Mouse (Mus musculus) layer of hippocampus, postnatal 36 days (tissue): ENCODE measurements around the gene Rp2. TPM values are rescaled to one million over a fixed set of nuclear protein-coding genes. Genes with fewer than 3 reads are reported as not detected.
A peak's percentile ranks its signal among the peaks of the same experiment; 100 is the strongest.
"Not testable (repeated sequence)": the region's sequence is repeated elsewhere in the genome, so short reads cannot be mapped to it uniquely, and the experiment has no call there.

Experiments used
- DNase-seq, 2 experiments: peaks; one replicate each; pipeline ENCODE4 v3.0.0; 2022
- total RNA-seq, 2 experiments: library from RNA; stranded (reverse); gene quantifications; 2 replicates each; pipeline ENCODE4 v1.2.3; 2021

Rp2 gene
- total RNA-seq, result 10 to 100 TPM; 18.1 TPM

DNA sequence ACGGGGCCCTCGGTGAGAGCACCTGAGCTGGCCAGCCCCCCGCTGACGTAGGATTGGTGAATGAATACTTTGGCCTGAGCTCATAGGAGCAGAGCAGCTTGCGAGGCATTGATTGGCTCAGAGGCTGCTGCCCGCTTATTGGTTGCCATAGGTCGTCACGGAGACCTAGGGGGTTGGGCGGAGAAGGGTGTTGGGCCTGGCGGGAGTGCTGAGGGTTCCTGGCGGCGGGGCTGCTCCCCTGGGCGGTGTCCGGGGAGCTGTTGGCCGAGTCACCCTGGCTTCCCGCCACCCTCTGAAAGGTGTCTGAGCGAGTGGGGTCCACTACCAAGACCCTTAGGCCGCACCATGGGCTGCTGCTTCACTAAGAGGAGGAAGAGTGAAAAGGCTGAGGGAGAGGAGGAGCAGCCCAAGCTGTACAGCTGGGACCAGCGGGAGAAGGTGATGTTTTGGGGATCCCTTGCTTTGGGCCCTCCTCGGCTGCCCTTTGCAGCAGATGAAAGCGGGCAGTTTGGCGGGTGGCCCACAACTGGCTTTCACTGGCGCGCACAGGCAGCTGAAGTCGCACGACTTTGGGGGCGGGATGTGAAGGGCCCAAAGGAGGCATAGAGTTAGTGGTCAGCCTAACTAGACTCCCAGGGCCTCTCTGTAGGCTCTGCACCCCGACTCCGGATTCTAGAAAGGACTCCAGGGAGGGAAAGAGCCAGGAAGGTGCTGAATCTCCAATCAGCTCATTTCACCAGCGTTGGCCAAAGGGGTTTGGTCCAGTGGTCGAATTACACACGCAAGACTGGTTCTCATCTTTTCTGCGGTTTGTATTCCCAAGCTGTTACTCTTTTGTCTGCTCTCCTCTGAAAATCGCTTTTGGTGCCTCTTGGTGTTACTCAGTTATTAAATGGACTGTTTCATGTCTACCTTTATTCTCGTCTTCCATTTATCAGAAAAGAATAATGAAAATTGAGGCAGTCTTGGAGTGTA, at the start of gene Rp2:
Gene Rp2, plus strand, starts transcription at position 91 of the 975 bp plus-strand sequence.
- DNase-seq, result peak; percentile 71 to 74

- DNase-seq, result peak in 1 of 2 experiments; percentile 16
Measured at GRCm38 (mm10) chrX:20332756-20333155, 31.5 kb upstream of the Rp2 start.

GRCm38 (mm10) chrX:20335722-20336121, 28.6 kb upstream of the Rp2 start:
- DNase-seq, result peak; percentile 7 to 23

DNA sequence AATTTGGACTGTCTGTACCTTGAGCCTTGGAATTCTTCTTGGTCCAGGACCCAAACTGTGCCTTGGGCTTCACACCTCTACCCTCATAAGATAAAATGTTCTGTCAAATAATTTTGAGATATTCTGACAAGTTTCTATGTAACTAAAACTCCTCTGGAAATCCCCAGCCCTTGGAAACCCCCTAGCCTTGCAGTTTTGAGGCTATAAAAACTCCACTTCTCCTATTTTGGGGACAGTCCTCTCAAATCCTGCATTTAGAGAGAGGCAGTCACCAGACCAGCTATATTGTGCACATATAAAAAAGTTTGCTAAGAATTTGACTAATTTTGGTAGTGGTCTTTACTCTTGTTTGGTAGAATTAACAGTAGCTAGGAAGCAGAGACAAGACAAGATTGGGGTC, 19.3 kb upstream of the Rp2 start:
- no peak for DNase-seq

GRCm38 (mm10) chrX:20346355-20346754, 17.9 kb upstream of the Rp2 start:
- DNase-seq, result no peak

- not testable (repeated sequence) for DNase-seq
Measured at GRCm38 (mm10) chrX:20350241-20350640, 14.0 kb upstream of the Rp2 start.

DNA sequence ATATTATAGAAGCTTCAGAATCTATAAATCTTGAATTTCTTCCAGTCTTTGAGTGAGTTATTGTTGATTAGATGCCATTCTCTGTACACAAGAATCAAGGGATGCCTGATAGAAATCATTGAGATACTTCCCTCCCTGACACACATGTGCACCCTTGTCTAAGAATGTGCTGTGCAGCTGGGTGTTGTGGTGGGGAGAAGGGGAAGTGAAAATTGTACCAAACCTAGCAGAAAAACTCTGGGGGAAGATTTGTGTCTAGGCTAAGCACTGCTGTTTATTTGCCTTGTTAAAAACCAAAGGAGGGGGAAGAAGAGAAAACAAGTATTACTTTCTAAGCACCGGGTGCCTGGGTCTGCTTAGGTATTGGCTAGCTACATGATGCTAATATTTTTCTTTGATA, 9.0 kb upstream of the Rp2 start:
- DNase-seq, result no peak

GRCm38 (mm10) chrX:20356309-20356708, 8.0 kb upstream of the Rp2 start:
- DNase-seq, result no peak

GRCm38 (mm10) chrX:20366036-20366435, 1.8 kb downstream of the Rp2 start:
- no peak for DNase-seq

- no peak for DNase-seq
Measured at GRCm38 (mm10) chrX:20379347-20380014, 15.2 kb downstream of the Rp2 start.

DNA sequence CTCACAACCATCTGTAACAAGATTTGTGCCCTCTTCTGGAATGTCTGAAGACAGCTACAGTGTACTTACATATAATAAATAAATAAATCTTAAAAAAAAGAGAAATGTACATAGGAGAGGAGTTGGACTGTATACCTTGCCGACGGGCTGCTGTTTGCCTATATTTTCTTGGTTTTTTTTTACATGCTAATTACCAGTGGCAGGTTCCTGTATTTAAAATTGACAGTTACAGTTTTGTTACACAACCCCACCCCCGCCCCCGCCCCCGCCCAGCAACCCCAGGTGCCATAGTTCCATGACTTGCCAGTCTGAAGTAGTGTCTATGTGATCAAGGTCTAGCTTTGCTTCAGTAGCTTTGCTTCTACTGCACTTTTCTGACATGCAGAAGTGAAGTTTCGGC, 18.0 kb downstream of the Rp2 start:
- DNase-seq, result no peak

DNA sequence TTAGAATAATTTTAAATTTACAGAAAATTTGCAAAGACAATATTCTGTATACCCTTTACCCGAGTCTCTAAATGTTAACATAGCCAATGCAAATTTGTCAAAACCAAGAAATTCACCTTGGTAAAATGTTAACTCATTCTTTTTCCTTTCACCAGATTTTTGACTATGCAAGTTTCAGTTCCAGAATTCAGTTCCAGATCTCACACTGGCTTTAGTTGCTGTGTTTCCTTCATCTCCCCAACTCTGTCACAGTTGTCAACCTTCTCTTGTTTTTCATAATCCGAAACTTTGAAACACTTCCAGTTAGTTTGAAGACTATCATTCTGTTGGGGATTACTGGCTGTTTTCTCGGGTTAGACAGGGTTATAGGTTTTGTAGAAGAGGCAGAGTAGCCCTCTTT, 22.7 kb downstream of the Rp2 start:
- DNase-seq, result no peak

DNA sequence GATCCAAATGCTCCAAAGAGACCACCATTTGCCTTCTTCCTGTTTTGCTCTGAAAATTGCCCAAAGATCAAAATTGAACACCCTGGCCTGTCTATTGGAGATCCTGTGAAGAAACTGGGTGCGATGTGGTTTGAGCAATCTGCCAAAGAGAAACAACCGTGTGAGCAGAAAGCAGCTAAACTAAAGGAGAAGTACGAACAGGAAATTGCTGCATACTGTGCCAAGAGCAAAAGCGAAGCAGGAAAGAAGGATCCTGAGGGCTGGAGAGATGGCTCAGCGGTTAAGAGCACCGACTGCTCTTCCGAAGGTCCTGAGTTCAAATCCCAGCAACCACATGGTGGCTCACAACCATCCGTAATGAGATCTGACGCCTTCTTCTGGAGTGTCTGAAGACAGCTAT, 27.7 kb downstream of the Rp2 start:
- not testable (repeated sequence) for DNase-seq

DNA sequence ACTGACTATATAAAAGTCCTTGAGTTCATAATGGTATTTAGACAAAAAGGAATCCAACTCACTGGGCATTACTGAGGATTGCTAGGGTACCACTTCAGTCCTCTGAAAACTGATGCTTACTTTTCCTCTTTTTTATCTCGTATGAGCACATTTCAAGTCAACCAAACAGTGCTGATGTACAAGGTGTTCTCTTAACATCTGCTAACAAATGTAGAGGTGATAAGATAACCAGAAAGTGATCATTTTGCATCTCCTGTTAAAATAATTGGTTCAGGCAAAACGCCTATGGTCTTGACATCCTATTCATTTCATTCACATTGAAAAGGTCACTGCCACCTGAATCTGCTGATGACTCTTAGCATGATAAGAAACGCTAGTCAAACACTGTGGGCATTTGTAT, 28.7 kb downstream of the Rp2 start:
- no peak for DNase-seq

DNA sequence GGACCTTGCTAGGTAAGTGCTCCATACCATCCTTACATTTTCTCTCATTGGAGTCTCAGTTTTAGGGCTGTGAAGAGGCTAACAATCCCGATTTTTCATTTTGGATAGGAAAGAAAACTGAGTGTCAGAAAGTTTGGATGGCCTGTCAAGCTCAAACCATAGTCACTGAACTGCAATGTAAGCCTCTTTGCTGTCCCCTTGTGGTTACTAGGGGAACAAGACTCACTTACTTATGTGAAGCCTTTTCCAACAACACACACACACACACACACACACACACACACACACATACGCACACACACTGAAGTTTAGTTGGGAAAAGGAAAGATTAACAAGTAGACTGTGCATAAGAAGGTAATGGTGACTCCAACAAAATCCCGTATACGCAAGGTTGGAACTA, 39.8 kb downstream of the Rp2 start:
- no peak for DNase-seq

DNA sequence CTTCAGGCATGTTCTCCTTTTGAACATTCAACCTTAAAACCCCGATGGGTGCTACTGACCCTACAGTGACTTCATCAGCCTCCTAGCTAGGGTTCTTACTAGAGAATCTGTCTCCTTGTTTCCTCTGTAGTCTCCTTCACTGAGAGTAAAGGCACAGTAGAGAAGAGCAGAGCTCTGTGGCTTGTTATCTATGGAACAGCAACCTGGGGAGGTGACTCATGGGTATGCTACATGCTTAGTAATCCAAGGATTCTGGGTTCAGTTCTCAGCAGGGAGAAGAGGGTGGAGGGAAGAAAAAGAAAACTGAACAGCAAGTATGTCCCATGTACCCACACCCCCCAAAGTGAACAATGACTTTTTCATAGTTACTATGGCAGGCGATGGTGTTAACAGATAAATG, 42.6 kb downstream of the Rp2 start:
- DNase-seq, result no peak

- no peak for DNase-seq
Measured at GRCm38 (mm10) chrX:20407676-20408075, 43.4 kb downstream of the Rp2 start.

- no peak for DNase-seq
Measured at GRCm38 (mm10) chrX:20411382-20411781, 47.1 kb downstream of the Rp2 start.

DNA sequence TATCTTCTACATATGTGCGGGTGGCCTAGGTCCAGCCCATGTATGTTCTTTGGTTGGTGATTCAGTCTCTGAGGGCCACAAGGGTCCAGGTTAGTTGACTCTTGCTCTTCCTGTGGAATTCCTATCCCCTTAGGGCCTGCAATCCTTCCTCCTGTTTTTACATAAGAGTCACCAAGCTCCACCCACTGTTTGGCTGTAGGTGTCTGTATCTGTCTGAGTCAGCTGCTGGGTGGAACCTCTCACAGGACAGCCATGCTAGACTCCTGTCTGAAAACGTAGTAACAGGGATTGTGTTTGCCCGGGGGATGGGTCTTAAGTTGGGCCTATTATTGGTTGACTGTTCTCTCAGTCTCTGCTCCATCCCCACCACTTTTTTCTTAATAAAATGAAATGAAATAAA, 47.9 kb downstream of the Rp2 start:
- DNase-seq, result no peak

GRCm38 (mm10) chrX:20414885-20415622, 50.8 kb downstream of the Rp2 start:
- DNase-seq, result peak; percentile 31 to 37

DNA sequence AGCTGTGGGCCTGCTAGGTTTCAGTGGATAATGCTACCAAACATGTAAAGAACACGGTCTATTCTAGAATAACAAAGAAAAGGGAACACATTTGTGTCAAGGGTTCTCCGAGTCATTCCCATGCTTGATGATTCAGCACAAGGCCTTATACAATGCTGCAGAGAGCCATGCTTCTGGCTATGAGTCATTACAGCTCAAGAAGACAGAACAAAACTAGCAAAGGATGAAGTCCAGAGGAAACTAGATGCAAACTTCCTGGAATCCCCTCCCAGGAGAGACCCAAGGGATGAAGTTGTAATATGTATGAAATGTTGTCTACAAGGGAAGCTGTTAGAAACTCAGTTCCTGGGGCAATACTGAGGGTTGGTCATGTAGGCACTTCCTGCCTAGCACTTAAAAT, 54.2 kb downstream of the Rp2 start:
- no peak for DNase-seq

GRCm38 (mm10) chrX:20419536-20419935, 55.3 kb downstream of the Rp2 start:
- no peak for DNase-seq
